Mouse (Mus musculus) MEL (cell line): Measurements from ENCODE around the gene Ppp2r5a.

ENCODE experiments used
- CTCF ChIP-seq, 3 experiments: IDR thresholded peaks in 2 of 3; conservative IDR thresholded peaks in 1 of 3; 2 replicates each; pipeline ENCODE4 v1.5.1; 2011 to 2012; ENCODE audit warnings: low read length in 3 of 3, low read depth in 2 of 3, mild to moderate bottlenecking in 2 of 3, improper control_type of control experiment in 1 of 3, inconsistent platforms in 1 of 3, mixed read lengths in 1 of 3, moderate library complexity in 1 of 3; ENCODE audit not compliant: control insufficient read depth in 1 of 3, insufficient read depth in 1 of 3, poor library complexity in 1 of 3, severe bottlenecking in 1 of 3
- MXI1 ChIP-seq: IDR thresholded peaks from 2 replicates; pipeline ENCODE4 v1.6.1; 2011; ENCODE audit warnings: mild to moderate bottlenecking, low read depth, low read length, improper control_type of control experiment

GRCm38 (mm10) chr1:191339876-191340275, 63.2 kb downstream of the Ppp2r5a start:
- no peak for TF ChIP-seq MXI1
- TF ChIP-seq CTCF (IDR thresholded peaks at IDR 0.05 in 2 of 3, conservative IDR thresholded peaks at IDR 0.05 in 1 of 3; ENCODE audit: control insufficient read depth in 1 of 3, insufficient read depth in 1 of 3, low read depth in 2 of 3, low read length in 3 of 3, poor library complexity in 1 of 3, severe bottlenecking in 1 of 3) = no peak
